ENCODE assay signal across 11 mouse cellular contexts in the genomic region with DNA sequence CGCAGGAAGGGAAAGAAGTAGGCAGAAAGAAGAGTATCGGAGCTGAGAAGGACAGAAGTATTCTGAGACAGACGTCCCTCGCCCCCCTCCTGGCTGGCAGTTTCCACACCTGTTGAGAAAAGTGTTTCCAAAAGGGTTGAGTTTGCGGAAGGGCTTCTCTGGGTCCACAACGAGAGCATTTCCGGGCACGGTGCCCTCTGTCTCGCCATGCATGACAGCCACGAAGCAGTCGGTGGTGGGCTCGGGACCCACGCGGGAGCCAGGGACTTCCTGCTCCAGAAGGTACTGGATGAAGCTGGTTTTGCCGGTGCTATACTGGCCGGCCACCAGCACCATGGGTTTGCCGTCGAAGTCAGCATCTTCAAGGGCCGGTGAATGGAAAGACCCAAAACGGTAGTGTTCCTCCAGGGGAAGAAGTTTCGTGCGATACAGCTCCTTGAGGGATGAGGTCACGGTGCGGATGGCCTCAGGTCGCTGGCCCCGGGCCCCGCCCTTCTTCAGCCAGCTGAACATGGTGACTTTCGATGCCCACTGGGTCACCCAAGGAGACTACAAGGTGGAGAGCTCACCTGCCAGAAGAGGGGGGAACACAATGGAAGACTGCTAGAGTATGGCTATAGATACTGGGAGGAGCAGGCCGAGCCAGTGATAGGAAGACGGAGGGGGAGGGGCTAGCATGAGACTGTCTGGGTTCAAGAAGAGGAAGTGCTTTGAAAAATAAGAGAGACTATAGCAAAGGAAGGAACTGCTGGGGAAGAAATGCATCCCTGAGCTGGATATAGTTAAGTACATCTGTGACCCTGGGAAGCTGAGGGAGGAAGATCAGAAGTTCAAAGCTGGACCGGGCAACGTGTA. TPM values are rescaled to one million over a fixed set of nuclear protein-coding genes. Genes with fewer than 3 reads are reported as not detected.
DNase-seq lines count a peak whose midpoint lies in the region; ATAC-seq and TF ChIP-seq lines count a peak whose summit lies in the region.
"Had no signal": no experiment of that assay in that cellular context is flagged by ENCODE, and none has a peak within 500 bp of the region (broad histone marks: within the 10 kb centered on the region; RNA-seq: fewer than 3 reads in every experiment).

No protein-coding gene starts in this region.

- 0 out of 2 replicates have a peak overlapping the region, but pooled peaks have one; percentile 11 for H3K4me2 ChIP-seq in limb, embryonic 13.5 days (replicated peaks)
- peak overlapping the region; percentile 17; the same call in 1 of the 2 replicates for H3K4me2 ChIP-seq in limb, embryonic 14.5 days (replicated peaks; ENCODE audit: low read depth, low read length, severe bottlenecking)

- TF ChIP-seq POLR2A in limb, embryonic 14.5 days (IDR thresholded peaks at IDR 0.05; ENCODE audit: borderline replicate concordance, extremely low read depth, insufficient read depth, insufficient read length) = no peak

- ATAC-seq in limb, embryonic 13.5 days (ENCODE audit: low FRiP score, low read depth) = no peak
- no peak for ATAC-seq in limb, embryonic 14.5 days (ENCODE audit: low FRiP score, low read depth)
- no peak for ATAC-seq in inflammation-experienced regulatory T-cells, adult 6 months

- H3K4me3 ChIP-seq in limb, embryonic 13.5 days = no peak overlapping the region
- H3K4me3 ChIP-seq in limb, embryonic 10.5 days = no peak overlapping the region
- H3K4me3 ChIP-seq in brown adipose tissue, adult 24 weeks (ENCODE audit: insufficient read depth, low read depth, low read length) = peak overlapping the region; percentile 93
- no peak overlapping the region for H3K4me3 ChIP-seq in limb, embryonic 14.5 days (replicated peaks; ENCODE audit: low read length)

- H3K36me3 ChIP-seq in limb, embryonic 13.5 days = no peaks in the 10 kb centered on the region
- H3K36me3 ChIP-seq in limb, embryonic 10.5 days = no peaks in the 10 kb centered on the region
- no peaks in the 10 kb centered on the region for H3K36me3 ChIP-seq in limb, embryonic 14.5 days (ENCODE audit: control insufficient read depth, insufficient read depth, low read length)

- no peak overlapping the region; the same call in 1 of the 2 replicates for H3K27ac ChIP-seq in limb, embryonic 13.5 days
- no peak overlapping the region for H3K27ac ChIP-seq in limb, embryonic 10.5 days
- H3K27ac ChIP-seq in brown adipose tissue, adult 24 weeks (replicated peaks; ENCODE audit: low read depth, low read length) = peak overlapping the region; percentile 93
- peak overlapping the region; percentile 89; the same call in 1 of the 2 replicates for H3K27ac ChIP-seq in limb, embryonic 14.5 days (replicated peaks; ENCODE audit: low read depth, low read length)

- peak; percentile 49 for DNase-seq in gastrocnemius, postnatal 10 days
- no peak for DNase-seq in gastrocnemius, postnatal 25 days
- no peak for DNase-seq in limb, embryonic 10.5 days (ENCODE audit: low spot score)
- DNase-seq in limb, embryonic 14.5 days (ENCODE audit: low spot score) = no peak
- no peak for DNase-seq in frontal cortex, postnatal 10 days (ENCODE audit: low spot score in 2 of 2)
- DNase-seq: lung, postnatal 4 days; retina, postnatal 1 day; thymus, adult 18-20 months had no signal

- 84% methylated on average over 32 of the region's 32 CpGs for WGBS in limb, embryonic 13.5 days
- WGBS in limb, embryonic 10.5 days = 87% methylated on average over 32 of the region's 32 CpGs
- WGBS in limb, embryonic 14.5 days = 83% methylated on average over 32 of the region's 32 CpGs

- H3K27me3 ChIP-seq in limb, embryonic 13.5 days = no peaks in the 10 kb centered on the region
- no peaks in the 10 kb centered on the region for H3K27me3 ChIP-seq in limb, embryonic 10.5 days (ENCODE audit: low read depth, poor library complexity, severe bottlenecking)
- no peaks in the 10 kb centered on the region for H3K27me3 ChIP-seq in limb, embryonic 14.5 days (ENCODE audit: control insufficient read depth, insufficient read depth, low read length)

- no peak overlapping the region; the same call in 1 of the 2 replicates for H3K9ac ChIP-seq in limb, embryonic 13.5 days
- H3K9ac ChIP-seq in limb, embryonic 14.5 days (ENCODE audit: low read depth, low read length, severe bottlenecking) = no peak overlapping the region

- no peaks in the 10 kb centered on the region for H3K9me3 ChIP-seq in limb, embryonic 13.5 days
- H3K9me3 ChIP-seq in limb, embryonic 10.5 days (replicated peaks) = 0 out of 2 replicates have a peak, but pooled peaks cover 1% of the 10 kb centered on the region
- no peaks in the 10 kb centered on the region for H3K9me3 ChIP-seq in limb, embryonic 14.5 days (ENCODE audit: control insufficient read depth, low read length)

- H3K4me1 ChIP-seq in limb, embryonic 13.5 days = peaks cover 32% of the 10 kb centered on the region
- peaks cover 22% of the 10 kb centered on the region for H3K4me1 ChIP-seq in limb, embryonic 10.5 days
- H3K4me1 ChIP-seq in brown adipose tissue, adult 24 weeks (ENCODE audit: control insufficient read depth, insufficient read depth, insufficient read length, low read length) = peaks cover 16% of the 10 kb centered on the region
- peaks cover 29% of the 10 kb centered on the region for H3K4me1 ChIP-seq in limb, embryonic 14.5 days (ENCODE audit: control insufficient read depth, insufficient read depth, low read length)

RNA-seq across cellular contexts. Expression of a gene that starts 3.3 kb away (rescaled TPM):
- total RNA-seq in gastrocnemius, postnatal 10 days (2021) = 100 to 1,000 TPM; 110 to 126 TPM
- 10 to 100 TPM; 44.5 to 66.1 TPM for total RNA-seq in gastrocnemius, postnatal 25 days (2021)
- 25.3 and 29.9 TPM in 2 replicates for polyA plus RNA-seq in limb, embryonic 13.5 days (2015; fragmentation: Nextera tagmentation; extraction: Ambion mirVana)
- polyA plus RNA-seq in limb, embryonic 10.5 days (2016; fragmentation: Nextera tagmentation; extraction: Ambion mirVana) = 10.1 and 10.4 TPM in 2 replicates
- 141 and 148 TPM in 2 replicates for polyA plus RNA-seq in brown adipose tissue, adult 24 weeks (2012; ENCODE audit: insufficient read depth, insufficient read length, missing spikeins)
- 47.6 and 62.0 TPM in 2 replicates for polyA plus RNA-seq in limb, embryonic 14.5 days (2012; rRNA removed)
- 42.5 and 49.3 TPM in 2 replicates for polyA plus RNA-seq in limb, embryonic 14.5 days (2014; fragmentation: Nextera tagmentation; extraction: Ambion mirVana)
- under 1 TPM in 2 of 3 experiments, not detected in 1; 0.19 to 0.34 TPM for polyA plus RNA-seq in inflammation-experienced regulatory T-cells, adult 6 months (2017; shearing (Covaris generic))

RNA-seq across cellular contexts. Expression of a gene that starts 18.2 kb away (rescaled TPM):
- total RNA-seq in gastrocnemius, postnatal 10 days (2021) = 100 to 1,000 TPM; 135 to 141 TPM
- 100 to 1,000 TPM in 1 of 2 experiments, 10 to 100 TPM in 1; 86.8 to 101 TPM for total RNA-seq in gastrocnemius, postnatal 25 days (2021)
- polyA plus RNA-seq in limb, embryonic 13.5 days (2015; fragmentation: Nextera tagmentation; extraction: Ambion mirVana) = 184 and 201 TPM in 2 replicates
- 173 and 203 TPM in 2 replicates for polyA plus RNA-seq in limb, embryonic 10.5 days (2016; fragmentation: Nextera tagmentation; extraction: Ambion mirVana)
- 86.7 and 98.8 TPM in 2 replicates for polyA plus RNA-seq in brown adipose tissue, adult 24 weeks (2012; ENCODE audit: insufficient read depth, insufficient read length, missing spikeins)
- polyA plus RNA-seq in limb, embryonic 14.5 days (2012; rRNA removed) = 176 and 181 TPM in 2 replicates
- 192 and 210 TPM in 2 replicates for polyA plus RNA-seq in limb, embryonic 14.5 days (2014; fragmentation: Nextera tagmentation; extraction: Ambion mirVana)
- polyA plus RNA-seq in inflammation-experienced regulatory T-cells, adult 6 months (2017; shearing (Covaris generic)) = 100 to 1,000 TPM; 272 to 320 (median 288) TPM

RNA-seq across cellular contexts. Expression of a gene that starts 41.8 kb away (rescaled TPM):
- total RNA-seq in gastrocnemius, postnatal 10 days (2021) = 100 to 1,000 TPM; 672 to 685 TPM
- total RNA-seq in gastrocnemius, postnatal 25 days (2021) = 1,000 to 10,000 TPM; 1,236 to 1,328 TPM
- polyA plus RNA-seq in limb, embryonic 13.5 days (2015; fragmentation: Nextera tagmentation; extraction: Ambion mirVana) = 943 and 963 TPM in 2 replicates
- polyA plus RNA-seq in limb, embryonic 10.5 days (2016; fragmentation: Nextera tagmentation; extraction: Ambion mirVana) = 654 and 733 TPM in 2 replicates
- polyA plus RNA-seq in brown adipose tissue, adult 24 weeks (2012; ENCODE audit: insufficient read depth, insufficient read length, missing spikeins) = 320 and 478 TPM in 2 replicates
- polyA plus RNA-seq in limb, embryonic 14.5 days (2012; rRNA removed) = 582 and 588 TPM in 2 replicates
- polyA plus RNA-seq in limb, embryonic 14.5 days (2014; fragmentation: Nextera tagmentation; extraction: Ambion mirVana) = 1,065 and 1,091 TPM in 2 replicates
- polyA plus RNA-seq in inflammation-experienced regulatory T-cells, adult 6 months (2017; shearing (Covaris generic)) = 100 to 1,000 TPM; 681 to 943 (median 889) TPM

Comparison
In these comparisons a context has a peak if more than half of its experiments do, and no peak if none do; other contexts are left out.
1. H3K27ac ChIP-seq: peak in brown adipose tissue, adult 24 weeks (single experiment) and limb, embryonic 14.5 days (single experiment); none in limb, embryonic 13.5 days (single experiment) and limb, embryonic 10.5 days (single experiment).